Mouse (Mus musculus) embryo, embryonic 9.5 days (tissue): Measurements from ENCODE around the gene BC017158.

Experiments
- DNase-seq: peaks from one replicate; pipeline ENCODE4 v3.0.0-alpha.2; 2017; ENCODE audit errors: extremely low spot score

The BC017158 gene

DNA sequence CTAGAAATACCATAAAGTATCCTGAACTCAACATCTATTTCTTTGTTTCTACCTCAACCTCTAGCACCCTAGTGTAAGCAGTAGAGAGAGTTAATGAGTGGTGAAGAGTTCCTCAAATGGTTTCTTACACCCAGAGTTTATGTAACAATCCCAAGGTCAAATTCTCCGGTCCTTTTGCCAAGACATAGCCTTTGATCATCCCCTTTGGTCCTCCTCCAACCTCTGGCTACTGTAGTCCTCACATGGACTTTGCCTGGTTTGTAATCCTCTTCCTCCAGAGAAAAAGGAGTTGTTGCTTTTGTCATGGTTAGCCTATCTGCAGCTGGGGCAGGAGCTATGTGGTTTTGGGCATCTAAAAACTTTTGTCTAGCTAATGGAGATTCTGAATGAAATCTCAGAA lies 62.5 kb downstream of the BC017158 start:
- DNase-seq = no peak

DNA sequence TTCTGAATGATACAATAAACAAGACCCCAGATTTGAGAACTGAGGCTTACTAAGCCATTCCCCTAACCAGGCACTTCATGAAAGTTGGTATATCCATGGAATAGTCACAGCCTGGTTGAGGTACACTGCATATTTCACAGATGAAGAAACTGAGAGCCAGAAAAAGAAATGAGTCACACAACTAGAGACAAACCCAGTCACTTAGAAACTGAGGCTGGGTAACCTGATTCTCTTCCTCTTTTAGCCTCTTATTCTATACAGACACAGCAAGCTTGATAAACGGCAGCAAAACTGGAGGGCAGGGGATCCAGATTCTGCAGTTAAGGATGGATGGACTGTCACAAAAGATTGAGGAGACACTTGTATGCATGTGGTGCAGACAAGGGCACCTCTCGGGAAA lies 63.2 kb downstream of the BC017158 start:
- DNase-seq = no peak

DNA sequence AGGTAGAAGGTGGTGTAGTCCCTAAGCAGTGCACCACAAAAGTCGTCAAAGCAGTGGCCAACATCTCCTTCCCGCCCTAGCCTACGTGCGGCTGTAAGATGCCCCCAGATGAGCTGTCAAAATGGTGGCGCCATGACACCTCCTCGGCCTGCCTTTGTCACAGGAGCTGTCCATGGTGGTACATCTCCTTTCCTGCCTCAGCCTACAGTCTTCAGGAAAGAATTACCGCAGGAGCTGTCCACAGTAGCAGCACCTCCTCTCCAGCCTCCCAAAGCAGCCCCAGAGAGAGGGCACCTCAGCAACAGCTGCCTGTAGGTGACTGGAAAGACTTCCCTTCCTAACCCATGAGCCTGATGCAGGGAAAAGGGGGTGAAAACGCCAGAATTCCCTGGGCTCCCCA lies 66.2 kb downstream of the BC017158 start:
- no peak for DNase-seq
